Mouse (Mus musculus) yolk sac, embryonic 10.5 days (tissue): ENCODE data around the gene Zc3h10.
"Not testable (repeated sequence)": the region's sequence is repeated elsewhere in the genome, so short reads cannot be mapped to it uniquely, and the experiment has no call there.

ENCODE experiments used
- DNase-seq: peaks from one replicate; pipeline ENCODE4 v3.0.0-alpha.2; 2017; ENCODE audit warnings: low spot score

Zc3h10 gene

GRCm38 (mm10) chr10:128497134-128497737 is 50.3 kb downstream of the Zc3h10 start:
- DNase-seq = no peak

GRCm38 (mm10) chr10:128496509-128497077 is 51.0 kb downstream of the Zc3h10 start:
- no peak for DNase-seq

- no peak for DNase-seq
Observed at GRCm38 (mm10) chr10:128495903-128496302, 51.7 kb downstream of the Zc3h10 start.

- no peak for DNase-seq
Observed at GRCm38 (mm10) chr10:128495270-128495669, 52.3 kb downstream of the Zc3h10 start.

DNA sequence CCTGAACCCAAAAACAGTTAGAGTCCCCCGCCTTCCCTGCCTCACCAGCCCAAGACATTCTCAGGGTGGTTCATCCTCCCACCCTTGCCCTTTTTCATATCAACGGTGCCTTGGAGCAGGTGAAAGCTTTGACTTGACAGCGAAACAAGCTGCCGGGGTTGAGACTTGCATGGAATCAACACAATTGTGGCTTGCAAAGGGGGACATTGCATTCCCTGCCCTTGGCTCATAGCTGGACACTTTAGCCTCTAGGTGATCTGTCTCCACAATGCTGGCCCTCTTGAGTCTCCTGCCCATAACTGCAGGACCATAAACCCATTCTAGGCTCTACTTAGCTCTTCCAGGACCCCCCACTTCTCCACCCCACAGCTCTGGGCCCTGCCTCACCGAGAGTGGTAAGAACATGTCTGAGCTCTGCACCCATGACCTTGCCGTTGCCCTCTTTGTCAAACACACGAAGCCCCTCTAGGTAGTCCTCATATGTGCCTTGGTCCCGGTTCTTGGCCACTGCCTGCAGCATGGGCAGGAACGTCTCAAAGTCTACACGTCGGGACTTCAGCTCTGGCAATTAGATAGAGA is 52.8 kb downstream of the Zc3h10 start:
- DNase-seq = no peak

DNA sequence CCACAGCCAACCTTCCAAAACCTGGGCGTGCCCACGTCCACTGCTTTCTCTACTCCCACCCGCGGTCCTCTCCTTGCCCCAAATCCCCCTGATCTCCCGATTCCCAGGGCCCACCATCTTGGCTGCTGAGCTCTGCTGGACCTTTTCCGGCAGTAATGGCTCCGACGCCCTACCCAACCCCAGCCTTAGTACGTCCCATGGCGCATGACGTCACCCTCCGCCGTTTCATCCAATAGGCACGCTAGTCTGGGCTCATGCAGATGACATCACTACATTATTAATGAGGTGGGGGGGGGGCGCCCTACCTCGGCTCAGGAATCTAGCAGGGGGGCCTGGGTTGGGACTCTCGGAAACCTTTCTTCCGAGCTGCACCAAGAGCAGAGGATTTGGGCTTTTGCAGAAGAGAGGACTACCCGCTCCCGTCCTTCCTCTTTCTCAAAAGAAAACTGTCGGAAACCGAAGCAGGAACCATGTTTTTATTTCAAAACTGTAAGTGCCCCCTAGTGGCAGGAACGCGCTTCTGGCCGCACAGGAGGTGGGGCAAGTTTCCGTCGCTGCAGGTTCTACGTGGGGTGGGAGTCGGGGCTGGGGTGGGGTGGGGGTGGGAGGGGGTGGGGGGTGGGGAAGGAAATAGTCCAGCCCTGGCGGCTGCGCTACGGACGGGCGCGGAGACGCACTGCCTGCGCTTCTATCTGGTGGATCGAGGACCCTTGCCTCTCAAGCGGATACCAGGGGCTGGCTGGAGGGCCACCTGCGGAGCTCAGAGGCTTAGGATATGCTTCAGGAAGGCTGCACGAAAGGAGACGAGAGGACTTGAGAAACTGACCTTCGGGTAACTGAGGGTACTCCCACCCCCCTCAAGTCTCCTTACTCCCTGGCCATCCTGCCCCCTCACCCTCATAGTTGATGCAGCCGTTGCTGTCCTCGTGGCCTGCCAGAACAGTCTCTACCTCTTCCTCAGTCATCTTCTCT is 53.6 kb downstream of the Zc3h10 start, which contains the start of gene Myl6:
Gene Myl6, minus strand, starts transcription at position 451 of the 972 bp plus-strand sequence.
- DNase-seq = peak; percentile 98

- no peak for DNase-seq
Observed at GRCm38 (mm10) chr10:128493319-128493694, 54.3 kb downstream of the Zc3h10 start.

DNA sequence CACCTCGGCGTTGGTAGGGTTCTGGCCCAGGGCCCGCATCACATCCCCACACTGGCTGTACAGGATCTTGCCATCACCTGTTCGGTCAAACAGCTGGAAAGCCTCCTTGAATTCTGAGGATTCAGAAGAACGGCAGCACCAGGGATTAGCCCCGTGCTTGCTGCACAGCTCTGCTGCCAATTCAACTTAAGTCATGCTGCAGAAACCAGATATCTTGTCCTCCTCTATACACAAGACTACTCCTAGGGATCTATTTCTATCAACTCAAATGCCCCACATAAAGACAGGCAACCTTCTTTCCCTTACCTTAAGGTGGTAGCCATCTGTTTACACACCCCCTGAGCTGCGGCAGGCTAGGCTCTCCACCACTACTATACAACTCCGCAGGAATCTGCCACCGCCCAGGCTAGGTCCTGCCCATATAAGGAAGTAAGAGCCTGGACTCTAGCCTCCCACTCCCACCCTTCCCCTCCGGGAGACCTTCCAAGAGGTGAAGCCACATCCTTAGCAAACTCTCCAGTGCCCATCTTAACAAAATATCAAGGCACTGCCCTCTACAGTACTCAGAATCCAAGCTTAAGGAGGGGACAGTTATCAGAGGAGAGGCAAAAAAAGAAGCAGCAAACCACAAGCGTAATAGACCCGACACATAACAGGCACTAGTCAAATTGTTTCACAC is 54.8 kb downstream of the Zc3h10 start:
- DNase-seq = peak; percentile 84

GRCm38 (mm10) chr10:128492051-128492450 is 55.5 kb downstream of the Zc3h10 start:
- not testable (repeated sequence) for DNase-seq
